Mouse (Mus musculus): ENCODE measurements around the gene Krt80. TPM values are rescaled to one million over a fixed set of nuclear protein-coding genes. Genes with fewer than 3 reads are reported as not detected.

The Krt80 gene
- polyA plus RNA-seq, 1 experiment from 2014 or later: 26.3 TPM

GRCm38 (mm10) chr15:101315378-101315777, 54.6 kb downstream of the Krt80 start:
- no peaks in the 10 kb centered on the region for H3K9me3 ChIP-seq (ENCODE audit: low read length)
- no peak overlapping the region for H3K4me2 ChIP-seq (replicated peaks; ENCODE audit: low read depth, low read length)

GRCm38 (mm10) chr15:101312006-101312405, 58.0 kb downstream of the Krt80 start:
- WGBS: 68% methylated on average over 6 of the region's 6 CpGs
- H3K27ac ChIP-seq (ENCODE audit: low read length): no peak overlapping the region
- H3K27me3 ChIP-seq (replicated peaks; ENCODE audit: insufficient read depth, low read length): no peaks in the 10 kb centered on the region
- no peaks in the 10 kb centered on the region for H3K36me3 ChIP-seq (ENCODE audit: insufficient read depth, low read length)
- H3K4me1 ChIP-seq (ENCODE audit: insufficient read depth, low read depth, low read length): no peaks in the 10 kb centered on the region; the same call in 1 of the 2 replicates
- TF ChIP-seq EP300 (IDR thresholded peaks at IDR 0.05) (no peak), CTCF (IDR thresholded peaks at IDR 0.05) (no peak)
- DNase-seq (ENCODE audit: low spot score) (no peak), ATAC-seq (no peak)
- H3K9me3 ChIP-seq (ENCODE audit: low read length): no peaks in the 10 kb centered on the region
- no peak overlapping the region for H3K4me3 ChIP-seq (ENCODE audit: low read depth, low read length)
- H3K9ac ChIP-seq (replicated peaks; ENCODE audit: low read depth): no peak overlapping the region
- H3K4me2 ChIP-seq (replicated peaks; ENCODE audit: low read depth, low read length): no peak overlapping the region

More at GRCm38 (mm10) chr15:101315378-101315777, 54.6 kb downstream of the Krt80 start:
- WGBS: 79% methylated on average over 4 of the region's 4 CpGs
- Histone ChIP-seq H3K9ac (replicated peaks; ENCODE audit: low read depth) (no peak overlapping the region), H3K4me1 (ENCODE audit: insufficient read depth, low read depth, low read length) (no peaks in the 10 kb centered on the region; the same call in 1 of the 2 replicates), H3K36me3 (ENCODE audit: insufficient read depth, low read length) (no peaks in the 10 kb centered on the region), H3K4me3 (ENCODE audit: low read depth, low read length) (no peak overlapping the region), H3K27me3 (replicated peaks; ENCODE audit: insufficient read depth, low read length) (no peaks in the 10 kb centered on the region), H3K27ac (ENCODE audit: low read length) (no peak overlapping the region)
- TF ChIP-seq CTCF (IDR thresholded peaks at IDR 0.05) (no peak), EP300 (IDR thresholded peaks at IDR 0.05) (no peak)
- no peak for ATAC-seq
- DNase-seq (ENCODE audit: low spot score): no peak

GRCm38 (mm10) chr15:101311087-101311770, 58.7 kb downstream of the Krt80 start:
- Histone ChIP-seq H3K4me1 (ENCODE audit: insufficient read depth, low read depth, low read length) (no peaks in the 10 kb centered on the region; the same call in 1 of the 2 replicates), H3K4me3 (ENCODE audit: low read depth, low read length) (no peak overlapping the region), H3K36me3 (ENCODE audit: insufficient read depth, low read length) (no peaks in the 10 kb centered on the region), H3K9me3 (ENCODE audit: low read length) (no peaks in the 10 kb centered on the region), H3K4me2 (replicated peaks; ENCODE audit: low read depth, low read length) (no peak overlapping the region), H3K27me3 (replicated peaks; ENCODE audit: insufficient read depth, low read length) (no peaks in the 10 kb centered on the region), H3K27ac (ENCODE audit: low read length) (no peak overlapping the region), H3K9ac (replicated peaks; ENCODE audit: low read depth) (no peak overlapping the region)
- WGBS: 45% methylated on average over 13 of the region's 15 CpGs
- no peak for ATAC-seq
- TF ChIP-seq EP300 (IDR thresholded peaks at IDR 0.05): no peak
- no peak for DNase-seq (ENCODE audit: low spot score)

- DNase-seq (ENCODE audit: low spot score) (no peak), ATAC-seq (peak; percentile 11; the same call in 1 of the 2 replicates)
- Histone ChIP-seq H3K4me3 (ENCODE audit: low read depth, low read length) (no peak overlapping the region), H3K9me3 (ENCODE audit: low read length) (no peaks in the 10 kb centered on the region), H3K27ac (ENCODE audit: low read length) (peak overlapping the region; percentile 15; the same call in 1 of the 2 replicates), H3K9ac (replicated peaks; ENCODE audit: low read depth) (no peak overlapping the region), H3K4me2 (replicated peaks; ENCODE audit: low read depth, low read length) (no peak overlapping the region), H3K36me3 (ENCODE audit: insufficient read depth, low read length) (no peaks in the 10 kb centered on the region), H3K4me1 (ENCODE audit: insufficient read depth, low read depth, low read length) (no peaks in the 10 kb centered on the region; the same call in 1 of the 2 replicates), H3K27me3 (replicated peaks; ENCODE audit: insufficient read depth, low read length) (no peaks in the 10 kb centered on the region)
- no peak for TF ChIP-seq EP300 (IDR thresholded peaks at IDR 0.05)
- TF ChIP-seq CTCF (IDR thresholded peaks at IDR 0.05): no peak
- WGBS: 32% methylated on average over 5 of the region's 5 CpGs
Measured at GRCm38 (mm10) chr15:101309493-101309892, 60.5 kb downstream of the Krt80 start.

- Histone ChIP-seq H3K9ac (replicated peaks; ENCODE audit: low read depth) (no peak overlapping the region), H3K4me2 (replicated peaks; ENCODE audit: low read depth, low read length) (no peak overlapping the region), H3K4me1 (ENCODE audit: insufficient read depth, low read depth, low read length) (no peaks in the 10 kb centered on the region; the same call in 1 of the 2 replicates), H3K9me3 (ENCODE audit: low read length) (no peaks in the 10 kb centered on the region), H3K27me3 (replicated peaks; ENCODE audit: insufficient read depth, low read length) (no peaks in the 10 kb centered on the region), H3K27ac (ENCODE audit: low read length) (peak overlapping the region; percentile 76), H3K36me3 (ENCODE audit: insufficient read depth, low read length) (no peaks in the 10 kb centered on the region), H3K4me3 (ENCODE audit: low read depth, low read length) (no peak overlapping the region)
- peak; percentile 76 for TF ChIP-seq EP300 (IDR thresholded peaks at IDR 0.05)
- no peak for TF ChIP-seq CTCF (IDR thresholded peaks at IDR 0.05)
- 40% methylated on average over 13 of the region's 13 CpGs for WGBS
- ATAC-seq: peak; percentile 77
- peak; percentile 90 for DNase-seq (ENCODE audit: low spot score)
Measured at GRCm38 (mm10) chr15:101308440-101309348, 61.3 kb downstream of the Krt80 start.

GRCm38 (mm10) chr15:101306459-101306858, 63.5 kb downstream of the Krt80 start:
- 84% methylated on average over 4 of the region's 4 CpGs for WGBS
- no peaks in the 10 kb centered on the region for H3K36me3 ChIP-seq (ENCODE audit: insufficient read depth, low read length)
- H3K4me3 ChIP-seq (ENCODE audit: low read depth, low read length): no peak overlapping the region
- no peaks in the 10 kb centered on the region for H3K9me3 ChIP-seq (ENCODE audit: low read length)
- ATAC-seq: no peak
- no peaks in the 10 kb centered on the region; the same call in 1 of the 2 replicates for H3K4me1 ChIP-seq (ENCODE audit: insufficient read depth, low read depth, low read length)
- H3K9ac ChIP-seq (replicated peaks; ENCODE audit: low read depth): no peak overlapping the region
- no peak for DNase-seq (ENCODE audit: low spot score)
- TF ChIP-seq CTCF (IDR thresholded peaks at IDR 0.05) (no peak), EP300 (IDR thresholded peaks at IDR 0.05) (no peak)
- H3K27me3 ChIP-seq (replicated peaks; ENCODE audit: insufficient read depth, low read length): no peaks in the 10 kb centered on the region
- no peak overlapping the region for H3K4me2 ChIP-seq (replicated peaks; ENCODE audit: low read depth, low read length)
- no peak overlapping the region for H3K27ac ChIP-seq (ENCODE audit: low read length)

Measured in lung, postnatal 0 days (tissue).